Mouse (Mus musculus) CH12.LX (cell line): ENCODE measurements around the gene Adamtsl1. TPM values are rescaled to one million over a fixed set of nuclear protein-coding genes. Genes with fewer than 3 reads are reported as not detected.

Source experiments
- DNase-seq: peaks from one replicate; pipeline ENCODE4 v3.0.0-alpha.2; 2013; ENCODE audit errors: extremely low read depth
- H3K27ac ChIP-seq: 2 replicates; pipeline ENCODE4 v1.5.1; 2012; ENCODE audit warnings: low read depth, mild to moderate bottlenecking, control low read depth, moderate library complexity; ENCODE audit not compliant: insufficient read depth
- H3K27me3 ChIP-seq: replicated peaks from 2 replicates; pipeline ENCODE3; 2012; ENCODE audit warnings: inconsistent platforms
- H3K36me3 ChIP-seq, 2 experiments: replicated peaks in 1 of 2; 2 replicates each; pipeline versions ENCODE3 to v1.6.1; 2012; ENCODE audit warnings: inconsistent platforms in 1 of 2, low read length in 1 of 2, mild to moderate bottlenecking in 1 of 2, mixed read lengths in 1 of 2, moderate library complexity in 1 of 2; ENCODE audit not compliant: control insufficient read depth in 1 of 2, insufficient read depth in 1 of 2
- H3K4me1 ChIP-seq, 2 experiments: 2 replicates each; pipeline ENCODE4 v1.6.1; 2012; ENCODE audit warnings: inconsistent platforms in 1 of 2, moderate library complexity in 1 of 2; ENCODE audit not compliant: insufficient read depth in 2 of 2, control insufficient read depth in 1 of 2
- H3K4me2 ChIP-seq: 2 replicates; pipeline ENCODE4 v1.6.1; 2012; ENCODE audit warnings: low read depth, mild to moderate bottlenecking, control low read depth; ENCODE audit not compliant: poor library complexity, insufficient read depth, severe bottlenecking
- H3K4me3 ChIP-seq, 3 experiments: fragments of 150-350 bp in 1 of 3; sonication (generic) in 1 of 3; replicated peaks in 1 of 3; 2 replicates each; pipeline versions ENCODE3 to v1.5.1; 2011 to 2012; ENCODE audit warnings: low read depth in 2 of 3, low read length in 2 of 3, mild to moderate bottlenecking in 2 of 3, moderate library complexity in 2 of 3, control low read depth in 1 of 3, improper control_type of control experiment in 1 of 3, inconsistent platforms in 1 of 3, mixed read lengths in 1 of 3; ENCODE audit not compliant: poor library complexity in 1 of 3
- H3K79me2 ChIP-seq: replicated peaks from 2 replicates; pipeline ENCODE4 v1.6.1; 2012; ENCODE audit warnings: mild to moderate bottlenecking, moderate library complexity; ENCODE audit not compliant: control insufficient read depth, poor library complexity, insufficient read depth, severe bottlenecking; ENCODE audit errors: extremely low read depth
- H3K9ac ChIP-seq: 2 replicates; pipeline ENCODE4 v1.6.1; 2012; ENCODE audit warnings: low read depth, mild to moderate bottlenecking, control low read depth, moderate library complexity; ENCODE audit not compliant: insufficient read depth
- H3K9me3 ChIP-seq: replicated peaks from 2 replicates; pipeline ENCODE3; 2012; ENCODE audit warnings: low read length, inconsistent platforms, mixed read lengths
- ELF1 ChIP-seq: IDR thresholded peaks from 2 replicates; pipeline ENCODE4 v1.6.1; 2014; ENCODE audit warnings: low read depth, mild to moderate bottlenecking, inconsistent platforms, low read length, improper control_type of control experiment
- EP300 ChIP-seq: IDR thresholded peaks from 2 replicates; pipeline ENCODE4 v1.6.1; 2011; ENCODE audit warnings: low read length, improper control_type of control experiment
- ETS1 ChIP-seq: conservative IDR thresholded peaks from 2 replicates; pipeline ENCODE4 v1.6.1; 2012; ENCODE audit warnings: low read depth, mild to moderate bottlenecking, inconsistent platforms, low read length, improper control_type of control experiment, moderate library complexity
- GABPA ChIP-seq: IDR thresholded peaks from 2 replicates; pipeline ENCODE4 v1.6.1; 2012; ENCODE audit warnings: low read depth, low read length, improper control_type of control experiment, inconsistent platforms; ENCODE audit not compliant: insufficient replicate concordance
- HCFC1 ChIP-seq: IDR thresholded peaks from 2 replicates; pipeline ENCODE4 v1.6.1; 2012; ENCODE audit warnings: low read depth, mild to moderate bottlenecking, inconsistent platforms, low read length, improper control_type of control experiment
- IRF4 ChIP-seq: IDR thresholded peaks from 2 replicates; pipeline ENCODE4 v1.6.1; 2014; ENCODE audit warnings: low read depth, mild to moderate bottlenecking, inconsistent platforms, low read length, improper control_type of control experiment
- JUN ChIP-seq: IDR thresholded peaks from 2 replicates; pipeline ENCODE4 v1.6.1; 2011; ENCODE audit warnings: low read depth, mild to moderate bottlenecking, low read length, improper control_type of control experiment, moderate library complexity; ENCODE audit not compliant: insufficient read depth
- JUND ChIP-seq: conservative IDR thresholded peaks from 2 replicates; pipeline ENCODE4 v1.6.1; 2011; ENCODE audit warnings: low read depth, low read length, improper control_type of control experiment
- MAFK ChIP-seq: IDR thresholded peaks from 2 replicates; pipeline ENCODE4 v1.6.1; 2011; ENCODE audit warnings: low read length, improper control_type of control experiment; ENCODE audit not compliant: insufficient replicate concordance
- MAZ ChIP-seq: IDR thresholded peaks from 2 replicates; pipeline ENCODE4 v1.6.1; 2012; ENCODE audit warnings: low read depth, mild to moderate bottlenecking, inconsistent platforms, low read length, improper control_type of control experiment, moderate library complexity
- MXI1 ChIP-seq: IDR thresholded peaks from 2 replicates; pipeline ENCODE4 v1.6.1; 2011; ENCODE audit warnings: mild to moderate bottlenecking, low read depth, low read length, improper control_type of control experiment
- MYC ChIP-seq: IDR thresholded peaks from 2 replicates; pipeline ENCODE4 v1.6.1; 2011; ENCODE audit warnings: low read depth, mild to moderate bottlenecking, improper control_type of control experiment, low read length
- NRF1 ChIP-seq: IDR thresholded peaks from 2 replicates; pipeline ENCODE4 v1.6.1; 2014; ENCODE audit warnings: low read depth, mild to moderate bottlenecking, inconsistent platforms, low read length, improper control_type of control experiment, moderate library complexity
- POLR2A ChIP-seq: IDR thresholded peaks from 2 replicates; pipeline ENCODE4 v1.6.1; 2011; ENCODE audit warnings: low read depth, mild to moderate bottlenecking, improper control_type of control experiment, low read length
- POLR2AphosphoS2 ChIP-seq: IDR thresholded peaks from 2 replicates; pipeline ENCODE4 v1.6.1; 2011; ENCODE audit warnings: low read depth, low read length, improper control_type of control experiment
- RAD21 ChIP-seq: IDR thresholded peaks from 2 replicates; pipeline ENCODE4 v1.6.1; 2011; ENCODE audit warnings: low read depth, mild to moderate bottlenecking, low read length, improper control_type of control experiment, moderate library complexity
- RCOR1 ChIP-seq: conservative IDR thresholded peaks from 2 replicates; pipeline ENCODE4 v1.6.1; 2012; ENCODE audit warnings: low read depth, mild to moderate bottlenecking, inconsistent platforms, low read length, improper control_type of control experiment
- SIN3A ChIP-seq: IDR thresholded peaks from 2 replicates; pipeline ENCODE4 v1.6.1; 2012; ENCODE audit warnings: low read length, improper control_type of control experiment, inconsistent platforms
- TBP ChIP-seq: conservative IDR thresholded peaks from 2 replicates; pipeline ENCODE4 v1.6.1; 2011; ENCODE audit warnings: low read depth, low read length, improper control_type of control experiment
- TCF12 ChIP-seq: IDR thresholded peaks from 2 replicates; pipeline ENCODE4 v1.6.1; 2014; ENCODE audit warnings: low read depth, mild to moderate bottlenecking, inconsistent platforms, low read length, improper control_type of control experiment
- UBTF ChIP-seq: IDR thresholded peaks from 2 replicates; pipeline ENCODE4 v1.6.1; 2012; ENCODE audit warnings: low read depth, mild to moderate bottlenecking, inconsistent platforms, low read length, improper control_type of control experiment, moderate library complexity
- USF1 ChIP-seq: IDR thresholded peaks from 2 replicates; pipeline ENCODE4 v1.6.1; 2014; ENCODE audit warnings: low read depth, mild to moderate bottlenecking, inconsistent platforms, low read length, improper control_type of control experiment
- USF2 ChIP-seq: conservative IDR thresholded peaks from 2 replicates; pipeline ENCODE4 v1.6.1; 2011; ENCODE audit warnings: low read depth, low read length, improper control_type of control experiment
- ZC3H11A ChIP-seq: IDR thresholded peaks from 2 replicates; pipeline ENCODE4 v1.6.1; 2012; ENCODE audit warnings: low read depth, mild to moderate bottlenecking, inconsistent platforms, low read length, improper control_type of control experiment
- ZKSCAN1 ChIP-seq: IDR thresholded peaks from 2 replicates; pipeline ENCODE4 v1.6.1; 2012; ENCODE audit warnings: low read depth, inconsistent platforms, low read length, improper control_type of control experiment, borderline replicate concordance
- ZMIZ1 ChIP-seq: IDR thresholded peaks from 2 replicates; pipeline ENCODE4 v1.6.1; 2012; ENCODE audit warnings: low read depth, mild to moderate bottlenecking, inconsistent platforms, low read length, improper control_type of control experiment
- dilution Hi-C: fragments of 300-500 bp; cut with MboI; formaldehyde crosslinking; loops from 2 replicates; pipeline ENCODE4 v1.14.3; 2020; ENCODE audit warnings: low sequenced_read_pairs; ENCODE audit not compliant: extremely low pct_unique_long_range_greater_than_20kb, extremely low pct_ligation_motif_present
- in situ Hi-C: fragments of 300-500 bp; cut with MboI; formaldehyde crosslinking; loops from 3 replicates; pipeline ENCODE4 v1.14.3; 2019; ENCODE audit warnings: low sequenced_read_pairs, low pct_ligation_motif_present, low pct_unique_long_range_greater_than_20kb, mixed read lengths
- polyA plus RNA-seq: library from polyadenylated mRNA; unstranded; fragments of >175 nt; gene quantifications from 2 replicates; pipeline ENCODE4 v1.2.1, GENCODE M21; 2012; ENCODE audit warnings: low read depth; ENCODE audit not compliant: insufficient read length
- total RNA-seq, 2 experiments: library from RNA; depleted of rRNA; stranded (reverse); fragments of 300-350 nt in 1 of 2; fragments of >200 nt in 1 of 2; gene quantifications; 2 replicates each; pipeline ENCODE4 v1.2.3; 2012 to 2014

Adamtsl1 gene
- total and polyA plus RNA-seq, 3 experiments, result not detected

- dilution Hi-C loops, result no loop called here
- no peak for DNase-seq
- H3K4me3 ChIP-seq, result no peak overlapping the region
- H3K36me3 ChIP-seq, result no peaks in the 10 kb centered on the region
- no peak overlapping the region for H3K27ac ChIP-seq
- no peaks in the 10 kb centered on the region for H3K79me2 ChIP-seq
- H3K4me1 ChIP-seq, result no peaks in the 10 kb centered on the region
- H3K9ac ChIP-seq, result no peak overlapping the region
- TF ChIP-seq MAFK, result no peak
- no peak for TF ChIP-seq MAZ
- TF ChIP-seq ZKSCAN1, result no peak
- no peak for TF ChIP-seq RAD21
- TF ChIP-seq POLR2A, result no peak
- no peak for TF ChIP-seq SIN3A
- TF ChIP-seq POLR2AphosphoS2, result no peak
- no peak for TF ChIP-seq JUND
- no peak for TF ChIP-seq MXI1
- no peak for TF ChIP-seq UBTF
- TF ChIP-seq RCOR1, result no peak
- TF ChIP-seq GABPA, result no peak
- no peak for TF ChIP-seq MYC
- TF ChIP-seq ETS1, result no peak
- no peak for TF ChIP-seq EP300
- no peak for TF ChIP-seq TBP
- TF ChIP-seq IRF4, result no peak
- no peak for TF ChIP-seq ELF1
- TF ChIP-seq JUN, result no peak
- TF ChIP-seq, all 38 proteins: peak for 0
- H3K4me2 ChIP-seq, result no peak overlapping the region
- in situ Hi-C loops, result no loop called here
- peaks cover 46% of the 10 kb centered on the region for H3K9me3 ChIP-seq
- H3K27me3 ChIP-seq, result no peaks in the 10 kb centered on the region
These were observed 249.4 kb downstream of the Adamtsl1 start for GRCm38 (mm10) chr4:85763161-85764014.

GRCm38 (mm10) chr4:85764015-85764450 is 250.1 kb downstream of the Adamtsl1 start:
- H3K4me1 ChIP-seq, result no peaks in the 10 kb centered on the region
- no peak overlapping the region for H3K9ac ChIP-seq
- dilution Hi-C loops, result no loop called here
- no peak overlapping the region for H3K4me3 ChIP-seq
- no peak for DNase-seq
- TF ChIP-seq ZMIZ1 (no peak), ZKSCAN1 (no peak), JUND (no peak), TBP (no peak), IRF4 (no peak), POLR2AphosphoS2 (no peak), ZC3H11A (no peak), EP300 (no peak), UBTF (no peak), MAFK (no peak), JUN (no peak), RAD21 (no peak), POLR2A (no peak), MYC (no peak), NRF1 (no peak), USF1 (no peak), TCF12 (no peak), HCFC1 (no peak), GABPA (no peak), USF2 (no peak)
- TF ChIP-seq, all 38 proteins: peak for 0
- H3K9me3 ChIP-seq, result peaks cover 48% of the 10 kb centered on the region
- H3K27me3 ChIP-seq, result no peaks in the 10 kb centered on the region
- H3K36me3 ChIP-seq, result no peaks in the 10 kb centered on the region
- in situ Hi-C loops, result no loop called here
- H3K27ac ChIP-seq, result no peak overlapping the region
- no peak overlapping the region for H3K4me2 ChIP-seq
- no peaks in the 10 kb centered on the region for H3K79me2 ChIP-seq
